Mouse (Mus musculus) kidney, postnatal 0 days (tissue): ENCODE data around the gene Ces3a. TPM values are rescaled to one million over a fixed set of nuclear protein-coding genes. Genes with fewer than 3 reads are reported as not detected.
"Not testable (repeated sequence)": the region's sequence is repeated elsewhere in the genome, so short reads cannot be mapped to it uniquely, and the experiment has no call there.

Source experiments
- ATAC-seq: fragments of 200-750 bp; cut with Nextera tagmentation; replicated peaks from 2 replicates; pipeline ENCODE4 v1.8.0; 2017; ENCODE audit warnings: low read depth, moderate number of reproducible peaks, moderate TSS enrichment, moderate library complexity; ENCODE audit not compliant: low FRiP score
- DNase-seq: peaks from one replicate; pipeline ENCODE4 v3.0.0-alpha.2; 2016; ENCODE audit warnings: low spot score
- H3K27ac ChIP-seq: fragments of 300-500 bp; sonication (generic); 2 replicates; pipeline ENCODE4 v1.5.1; 2014; ENCODE audit warnings: mild to moderate bottlenecking
- H3K27me3 ChIP-seq: fragments of 300-500 bp; sonication (generic); 2 replicates; pipeline ENCODE4 v1.6.1; 2014; ENCODE audit warnings: low read length, mixed read lengths; ENCODE audit not compliant: insufficient read depth
- H3K36me3 ChIP-seq: fragments of 300-500 bp; sonication (generic); 2 replicates; pipeline ENCODE4 v1.6.1; 2014; ENCODE audit warnings: low read length, mixed read lengths; ENCODE audit not compliant: insufficient read depth
- H3K4me1 ChIP-seq: fragments of 300-500 bp; sonication (generic); replicated peaks from 2 replicates; pipeline ENCODE4 v1.6.1; 2014; ENCODE audit warnings: antibody characterized with exemption, low read length, mixed read lengths; ENCODE audit not compliant: insufficient read depth
- H3K4me2 ChIP-seq: fragments of 300-500 bp; sonication (generic); 2 replicates; pipeline ENCODE4 v1.6.1; 2014; ENCODE audit warnings: mild to moderate bottlenecking, low read length, moderate library complexity, mixed read lengths
- H3K4me3 ChIP-seq: fragments of 300-500 bp; sonication (generic); replicated peaks from 2 replicates; pipeline ENCODE4 v1.5.1; 2014; ENCODE audit warnings: low read depth, low read length
- H3K9ac ChIP-seq: fragments of 300-500 bp; sonication (generic); 2 replicates; pipeline ENCODE4 v1.6.1; 2014; ENCODE audit warnings: low read depth, low read length
- H3K9me3 ChIP-seq: fragments of 300-500 bp; sonication (generic); replicated peaks from 2 replicates; pipeline ENCODE4 v1.6.1; 2016; ENCODE audit warnings: low read length, inconsistent platforms, mixed read lengths
- CTCF ChIP-seq: IDR thresholded peaks from 2 replicates; pipeline ENCODE4 v1.5.1; 2016; ENCODE audit warnings: antibody characterized with exemption, low read depth, mild to moderate bottlenecking, moderate library complexity
- WGBS: fragments of 180-500 bp; shearing (Covaris S2); extraction: QIAGEN DNeasy Blood & Tissue Kit; methylation state at CpG from one replicate; pipeline ENCODE4 v1.1.7; 2014; 5-methylcytosine and 5-hydroxymethylcytosine counted together
- polyA plus RNA-seq: library from polyadenylated mRNA; unstranded; fragments of >200 nt; fragmentation: Nextera tagmentation; extraction: Ambion mirVana; gene quantifications from 2 replicates; pipeline ENCODE4 v1.2.1, GENCODE M21; 2015

Gene Ces3a
- polyA plus RNA-seq, 1 experiment from 2014 or later, result not detected

DNA sequence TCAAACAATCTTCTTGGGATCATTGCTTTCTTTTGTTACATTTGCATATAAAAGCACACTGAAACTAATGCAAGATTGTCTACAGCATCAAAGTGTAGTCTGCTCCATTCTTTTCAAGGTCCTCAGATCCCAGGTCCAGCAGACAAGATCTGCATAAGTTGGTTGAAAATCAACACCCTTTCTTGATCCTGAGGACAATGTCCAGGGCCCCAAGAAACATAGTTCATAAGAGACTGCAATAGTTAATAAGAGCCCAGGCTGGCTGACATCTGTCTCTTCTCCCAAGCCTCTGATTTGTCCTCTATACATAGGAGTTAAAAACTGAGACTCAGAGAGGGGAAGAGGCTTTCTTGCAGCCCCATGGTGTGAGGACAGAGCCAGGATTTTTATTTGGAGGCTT, 20.6 kb downstream of the Ces3a start:
- DNase-seq (no peak), ATAC-seq (no peak)
- H3K9ac ChIP-seq, result no peak overlapping the region
- no peaks in the 10 kb centered on the region for H3K9me3 ChIP-seq
- no peak overlapping the region for H3K4me2 ChIP-seq
- H3K4me1 ChIP-seq, result no peaks in the 10 kb centered on the region
- no peak overlapping the region for H3K27ac ChIP-seq
- no peaks in the 10 kb centered on the region for H3K36me3 ChIP-seq
- H3K27me3 ChIP-seq, result no peaks in the 10 kb centered on the region
- H3K4me3 ChIP-seq, result no peak overlapping the region
- no peak for TF ChIP-seq CTCF

DNA sequence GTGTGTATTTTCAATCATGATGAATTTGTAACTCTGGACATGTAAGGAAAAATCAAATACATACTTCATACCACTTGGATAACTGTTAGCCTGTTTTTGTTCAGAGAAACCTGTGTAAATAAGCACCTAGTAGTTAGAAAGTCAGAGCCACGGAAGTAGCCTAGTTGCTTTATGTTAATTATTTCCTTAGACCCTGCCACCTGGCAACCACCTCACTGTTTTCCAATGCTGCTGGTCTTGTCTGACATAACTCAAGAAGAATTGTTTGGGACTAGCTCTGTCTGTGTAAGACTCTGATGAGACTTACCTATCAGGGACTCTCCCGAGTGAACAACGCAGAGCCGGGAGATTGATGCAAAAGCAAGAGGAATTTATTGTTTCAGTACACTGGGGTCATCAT, 28.2 kb downstream of the Ces3a start:
- Histone ChIP-seq H3K4me1 (no peaks in the 10 kb centered on the region), H3K4me2 (no peak overlapping the region), H3K9me3 (no peaks in the 10 kb centered on the region), H3K27me3 (no peaks in the 10 kb centered on the region), H3K4me3 (no peak overlapping the region), H3K27ac (no peak overlapping the region), H3K9ac (no peak overlapping the region), H3K36me3 (no peaks in the 10 kb centered on the region)
- WGBS, result 88% methylated on average over 4 of the region's 4 CpGs
- no peak for DNase-seq
- no peak for ATAC-seq
- no peak for TF ChIP-seq CTCF

DNA sequence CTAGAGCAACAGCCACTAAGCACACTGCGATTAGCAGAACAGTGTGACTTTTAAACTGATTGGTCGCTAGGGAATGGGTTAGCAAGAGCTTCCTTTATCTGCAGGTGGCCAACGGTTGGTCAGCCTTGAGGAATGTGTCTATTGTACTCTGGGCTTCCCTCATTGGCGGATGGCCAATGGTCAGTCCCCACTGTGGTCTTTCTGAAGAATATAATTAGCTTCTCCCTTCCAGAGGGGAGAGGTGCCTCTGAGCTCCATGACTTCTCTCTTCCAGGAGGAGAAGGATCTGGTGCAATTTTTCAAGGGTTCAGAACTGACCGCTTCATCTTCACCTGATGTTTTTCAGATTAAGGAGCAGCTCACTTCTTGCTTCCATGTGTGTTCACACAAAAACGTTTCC, 28.7 kb downstream of the Ces3a start:
- Histone ChIP-seq H3K27me3 (no peaks in the 10 kb centered on the region), H3K4me3 (no peak overlapping the region), H3K4me1 (no peaks in the 10 kb centered on the region), H3K4me2 (no peak overlapping the region), H3K36me3 (no peaks in the 10 kb centered on the region), H3K27ac (no peak overlapping the region), H3K9me3 (no peaks in the 10 kb centered on the region), H3K9ac (no peak overlapping the region)
- ATAC-seq, result no peak
- no peak for TF ChIP-seq CTCF
- DNase-seq, result no peak
- 74% methylated on average over 6 of the region's 6 CpGs for WGBS

DNA sequence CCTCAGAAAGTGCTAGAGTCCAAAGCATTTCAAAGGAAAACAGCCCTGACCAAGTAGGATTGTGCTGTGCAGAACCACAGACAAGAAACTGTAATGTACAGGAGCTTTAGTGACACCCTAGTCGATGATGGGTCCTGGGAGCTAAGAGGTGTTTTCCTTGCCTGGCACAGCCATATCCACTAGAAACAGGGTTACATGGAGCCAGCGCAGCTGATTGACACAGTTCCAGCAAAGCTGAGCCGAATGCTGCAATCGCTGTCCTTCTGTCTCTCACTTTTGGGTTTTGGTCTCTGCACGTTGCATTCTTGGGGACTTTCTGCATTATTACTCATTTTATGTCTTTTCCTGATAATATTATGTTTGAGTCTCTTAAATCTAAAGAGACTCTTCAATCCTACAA, 30.2 kb downstream of the Ces3a start:
- Histone ChIP-seq H3K27me3 (no peaks in the 10 kb centered on the region), H3K9ac (no peak overlapping the region), H3K4me2 (no peak overlapping the region), H3K4me3 (no peak overlapping the region), H3K4me1 (no peaks in the 10 kb centered on the region), H3K9me3 (no peaks in the 10 kb centered on the region), H3K27ac (no peak overlapping the region), H3K36me3 (no peaks in the 10 kb centered on the region)
- TF ChIP-seq CTCF, result no peak
- no peak for ATAC-seq
- DNase-seq, result no peak
- WGBS, result 88% methylated on average over 5 of the region's 5 CpGs

DNA sequence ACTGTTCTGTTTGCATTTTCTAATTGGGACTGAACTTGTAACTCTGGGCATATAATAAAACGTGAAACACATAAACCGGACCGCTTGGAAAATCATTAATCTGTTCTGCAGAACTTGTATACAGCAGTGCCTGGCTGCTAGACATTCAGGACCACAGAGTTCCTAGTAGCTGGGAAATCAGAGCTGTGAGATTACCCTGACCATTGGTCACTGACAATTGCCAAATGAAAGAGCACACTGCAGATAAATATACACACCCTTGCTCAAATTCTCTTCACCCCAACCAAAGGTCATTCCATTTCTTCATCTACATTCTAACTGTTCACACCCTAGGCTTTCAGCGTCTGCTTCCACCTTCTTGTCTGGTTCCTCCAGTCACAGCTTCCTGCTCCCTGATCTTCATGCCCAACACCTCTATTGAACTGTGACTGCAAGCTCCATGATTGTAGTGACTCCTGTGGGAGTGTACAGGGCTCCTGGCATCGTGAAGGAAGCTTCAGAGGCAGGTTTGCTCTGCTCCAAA, 32.5 kb downstream of the Ces3a start:
- Histone ChIP-seq H3K4me1 (no peaks in the 10 kb centered on the region), H3K4me2 (no peak overlapping the region), H3K9ac (no peak overlapping the region), H3K36me3 (no peaks in the 10 kb centered on the region), H3K27ac (no peak overlapping the region), H3K4me3 (no peak overlapping the region), H3K27me3 (no peaks in the 10 kb centered on the region), H3K9me3 (no peaks in the 10 kb centered on the region)
- no peak for DNase-seq
- no peak for ATAC-seq
- WGBS, result 62% methylated on average over 5 of the region's 5 CpGs
- no peak for TF ChIP-seq CTCF

DNA sequence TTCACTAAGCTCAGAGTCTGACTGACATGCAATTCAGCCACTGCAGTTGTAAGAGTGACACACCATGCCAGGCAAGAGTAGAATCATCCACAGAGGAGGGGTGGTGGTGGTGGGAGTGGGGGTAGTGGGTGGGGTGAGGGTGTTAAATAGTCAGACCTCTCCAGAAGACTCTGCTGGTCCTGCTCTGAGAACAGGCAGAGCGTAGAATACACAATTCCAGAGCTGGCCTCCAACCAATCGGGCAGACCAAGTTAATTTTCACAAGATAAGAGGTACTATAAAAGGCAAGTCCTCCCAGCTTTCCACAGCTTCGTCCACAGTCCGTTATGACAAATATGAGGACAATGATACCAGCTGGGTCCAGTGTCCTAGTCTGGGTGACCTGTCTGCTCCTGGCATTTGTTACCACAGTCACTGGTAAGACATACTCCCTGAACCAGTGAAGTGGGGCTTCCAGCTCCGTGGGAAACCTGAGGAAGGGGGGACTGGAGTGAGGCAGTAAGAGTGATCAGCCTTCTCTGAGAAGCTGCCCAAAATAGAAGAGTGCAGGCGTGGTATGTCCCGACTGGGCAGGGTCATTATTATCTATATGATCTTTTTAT, 35.1 kb downstream of the Ces3a start, which contains the start of gene Ces3b:
TSS of gene Ces3b (plus strand) at position 305 of the 602 bp plus-strand sequence.
- Histone ChIP-seq H3K4me2 (no peak within 1 kb of the TSS), H3K27me3 (no peaks in the 10 kb centered on the region), H3K9me3 (no peaks in the 10 kb centered on the region), H3K4me1 (no peaks in the 10 kb centered on the region), H3K4me3 (no peak within 1 kb of the TSS), H3K36me3 (no peaks in the 10 kb centered on the region), H3K27ac (no peak within 1 kb of the TSS), H3K9ac (no peak within 1 kb of the TSS)
- no peak for TF ChIP-seq CTCF
- no peak for ATAC-seq
- DNase-seq, result no peak
- WGBS, result 75% methylated on average over 7 of the region's 7 CpGs

DNA sequence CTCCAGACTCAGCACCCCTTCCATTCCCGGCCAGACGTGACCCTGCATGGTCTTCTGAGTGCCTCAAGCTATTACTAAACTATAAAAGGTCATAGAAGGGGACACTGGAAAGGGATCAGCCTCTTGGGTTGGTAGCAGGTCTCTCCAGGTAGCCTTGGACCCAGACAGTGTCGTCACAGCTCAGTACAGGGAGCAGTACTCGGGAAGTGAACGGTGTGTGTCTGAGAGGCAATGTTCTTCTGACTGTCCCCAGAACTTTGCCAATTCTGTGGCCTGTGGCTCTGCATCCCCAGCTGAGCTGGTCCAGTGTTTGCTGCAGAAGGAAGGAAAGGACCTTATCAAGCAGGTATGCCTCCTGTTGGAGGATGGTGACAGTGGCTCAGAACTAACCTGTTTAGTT, 39.8 kb downstream of the Ces3a start:
- H3K36me3 ChIP-seq, H3K4me1 ChIP-seq, H3K9ac ChIP-seq, H3K27ac ChIP-seq, DNase-seq, H3K9me3 ChIP-seq, H3K4me3 ChIP-seq, H3K4me2 ChIP-seq, ATAC-seq, H3K27me3 ChIP-seq: not testable (repeated sequence)
- WGBS, result 84% methylated on average over 5 of the region's 5 CpGs
